Mouse (Mus musculus) lung, adult 2 months (tissue): ENCODE results near the gene Pik3r5.

Source experiments
- CTCF ChIP-seq: fragments of 200-500 bp; IDR thresholded peaks from 2 replicates; pipeline ENCODE4 v1.5.1; 2011; ENCODE audit warnings: mild to moderate bottlenecking, low read length, control low read depth; ENCODE audit not compliant: insufficient read depth
- POLR2A ChIP-seq: fragments of 200-500 bp; IDR thresholded peaks from 2 replicates; pipeline ENCODE4 v1.6.1; 2011; ENCODE audit warnings: low read depth, mild to moderate bottlenecking, control low read depth, low read length, borderline replicate concordance; ENCODE audit errors: extremely low read depth

DNA sequence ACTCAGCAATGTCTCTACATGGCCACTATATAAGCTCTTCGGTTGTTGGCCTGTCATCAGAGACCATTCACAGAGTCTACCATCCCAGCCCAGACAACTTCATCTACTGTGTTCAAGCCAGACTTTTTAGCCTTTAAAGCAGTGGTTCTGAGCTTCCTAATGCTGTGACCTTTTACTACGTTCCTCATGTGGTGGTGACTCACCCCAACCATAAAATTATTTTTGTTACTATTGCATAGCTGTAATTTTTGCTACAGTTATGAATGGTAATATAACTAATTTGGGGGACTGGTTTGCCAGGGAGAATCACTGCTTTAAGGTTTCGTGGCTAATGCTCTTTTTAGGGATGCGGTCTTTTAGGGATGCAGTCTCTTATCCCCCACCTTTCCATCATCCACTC lies 14.0 kb downstream of the Pik3r5 start:
- TF ChIP-seq CTCF (no peak), POLR2A (no peak)
